Mouse (Mus musculus) kidney, adult 2 months (tissue): ENCODE measurements around the gene Olfr615.

ENCODE experiments used
- CTCF ChIP-seq: fragments of 200-500 bp; conservative IDR thresholded peaks from 2 replicates; pipeline ENCODE4 v1.5.1; 2011; ENCODE audit warnings: low read depth, mild to moderate bottlenecking, control low read depth, low read length, moderate library complexity, mixed read lengths; ENCODE audit not compliant: insufficient read depth, insufficient read length
- POLR2A ChIP-seq: fragments of 200-500 bp; IDR thresholded peaks from one replicate; pipeline ENCODE4 v1.6.1; 2011; ENCODE audit warnings: low read depth, low read length, control low read depth

DNA sequence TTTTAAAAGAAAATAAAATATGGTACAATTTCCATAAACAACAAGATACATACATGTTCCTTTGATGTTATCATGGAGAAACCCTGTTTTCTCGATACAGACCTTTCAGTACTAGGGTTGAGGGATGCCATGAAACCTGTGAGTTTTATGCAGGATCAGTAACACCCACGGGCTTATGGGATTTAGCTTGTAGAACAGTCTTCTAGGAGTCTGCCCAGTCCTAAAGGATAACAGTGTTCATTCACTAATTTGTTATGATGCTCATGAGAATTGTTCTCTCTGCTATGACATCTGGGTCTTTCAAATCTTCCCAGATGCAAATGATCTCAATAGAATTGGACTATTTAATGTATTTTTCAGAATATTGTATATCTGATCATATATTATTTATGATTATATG, 56.6 kb downstream of the Olfr615 start, which contains the start of gene Olfr620:
- TF ChIP-seq CTCF = no peak
- TF ChIP-seq POLR2A = no peak
